Mouse (Mus musculus) frontal cortex, postnatal 10 days (tissue): ENCODE measurements at regions not wholly inside any gene's neighbourhood (a gene's known extent, or its start where the extent isn't known, plus 50 kb on each side); places are given as distances from the start of the nearest gene placed in this dataset.

Experiments used
- DNase-seq, 2 experiments: peaks; one replicate each; pipeline ENCODE4 v3.0.0; 2022; ENCODE audit warnings: low spot score in 2 of 2, mixed read lengths in 1 of 2

GRCm38 (mm10) chr5:120313984-120314383 lies 117.5 kb upstream of the Lhx5 start:
- DNase-seq = no peak

DNA sequence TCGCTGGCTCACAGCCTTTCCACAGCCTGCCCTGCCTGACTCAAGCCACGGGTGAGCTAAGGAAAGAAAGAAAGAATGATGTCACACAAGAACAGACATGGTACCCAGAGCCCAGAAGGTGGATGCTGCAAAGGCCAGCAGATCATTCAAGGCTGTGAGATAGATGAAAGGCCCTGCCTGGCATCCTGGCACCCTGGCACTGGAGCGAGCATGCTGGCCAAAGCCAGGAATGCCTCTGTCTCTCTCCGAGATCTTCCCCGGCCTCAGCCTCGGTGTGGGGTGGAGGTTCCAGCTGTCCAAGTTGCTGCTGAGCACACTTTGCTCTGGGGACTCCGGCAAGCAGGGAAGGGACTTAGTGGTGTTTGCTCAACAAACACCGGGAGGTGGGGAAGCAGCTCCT lies 116.4 kb upstream of the Lhx5 start:
- no peak for DNase-seq

DNA sequence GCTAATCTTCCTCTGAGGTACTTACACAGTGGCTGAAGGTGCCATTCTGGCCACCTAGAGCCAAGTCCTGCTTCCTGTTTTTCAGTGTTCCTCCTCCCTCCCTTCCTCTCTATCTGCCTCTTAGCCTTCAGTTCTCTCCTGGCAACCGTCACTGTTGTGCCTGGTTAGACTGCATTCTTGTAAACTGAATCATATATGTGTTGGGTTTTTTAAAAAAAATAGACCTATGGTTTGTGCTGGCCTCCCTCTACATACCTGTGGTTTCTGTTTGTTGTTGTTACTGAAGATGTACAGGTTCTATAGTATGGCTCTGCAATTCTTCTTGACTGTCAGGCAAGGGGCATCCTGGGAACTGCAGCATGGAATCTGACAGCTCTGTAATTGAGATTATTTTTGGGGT lies 112.5 kb upstream of the Lhx5 start:
- no peak for DNase-seq

- no peak for DNase-seq
These were observed 109.3 kb upstream of the Lhx5 start for GRCm38 (mm10) chr5:120322031-120322731.

GRCm38 (mm10) chr5:120322732-120323316 lies 108.7 kb upstream of the Lhx5 start:
- DNase-seq = no peak

DNA sequence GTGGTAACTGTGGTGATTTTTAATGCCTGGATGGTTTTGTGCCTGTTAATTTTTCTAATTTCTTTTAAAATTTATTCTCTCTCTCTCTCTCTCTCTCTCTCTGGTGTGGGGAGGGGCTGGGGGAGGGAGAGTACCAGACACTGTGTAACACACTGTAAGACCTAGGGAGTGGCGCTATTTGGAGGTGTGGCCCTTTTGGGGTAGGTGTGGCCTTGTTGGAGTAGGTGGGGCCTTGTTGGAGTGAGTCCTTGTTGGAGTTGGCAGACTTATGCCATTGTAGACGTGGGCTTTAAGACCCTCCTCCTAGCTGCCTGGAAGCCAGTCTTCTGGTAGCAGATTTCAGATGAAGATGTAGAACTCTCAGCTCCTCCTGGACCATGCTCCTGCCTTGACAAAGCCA lies 107.4 kb upstream of the Lhx5 start:
- DNase-seq = no peak

DNA sequence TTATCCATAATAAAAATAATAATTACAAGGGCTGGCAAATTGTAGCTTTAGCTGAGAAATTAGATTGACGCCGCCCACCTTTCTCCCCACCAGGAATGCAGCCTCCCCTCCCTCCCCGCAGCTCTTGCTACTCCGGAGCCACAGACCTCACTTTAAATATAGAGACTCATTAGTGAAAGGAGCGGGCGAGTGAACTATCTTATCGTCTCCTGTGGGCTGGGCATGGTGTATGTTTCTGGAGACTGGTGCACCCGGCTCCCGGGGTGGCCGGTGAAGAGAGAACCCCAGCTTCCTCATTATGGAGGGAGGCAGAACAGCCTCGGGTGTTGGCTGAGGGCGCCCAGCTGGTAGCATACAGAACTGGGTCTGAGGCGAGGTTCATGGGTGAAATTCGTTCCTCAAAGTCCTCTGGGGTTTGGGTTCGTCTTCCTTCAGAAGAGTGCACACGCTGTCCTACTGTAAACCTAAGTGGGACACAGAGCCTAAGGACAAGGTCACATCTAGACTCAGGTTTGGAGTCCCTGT lies 106.1 kb upstream of the Lhx5 start:
- DNase-seq = no peak

DNA sequence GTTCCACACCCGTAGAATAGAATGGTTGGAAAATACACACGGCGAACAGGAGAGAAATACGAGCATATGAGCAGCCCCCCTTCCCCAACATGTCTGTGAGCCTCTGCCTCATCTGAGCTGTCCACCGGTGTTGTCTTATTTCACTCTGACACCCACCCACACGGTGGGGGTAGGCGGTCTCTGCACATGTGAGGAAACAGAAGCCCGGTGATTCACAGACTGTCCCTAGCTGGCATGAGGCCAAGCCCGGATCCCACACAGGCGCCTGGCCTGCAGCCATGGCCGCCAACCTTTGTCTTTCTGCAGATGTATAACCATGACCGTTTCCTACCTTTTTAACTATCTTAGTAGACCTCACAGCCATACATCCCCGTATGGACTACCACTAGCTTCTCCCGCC lies 99.5 kb upstream of the Lhx5 start:
- peak in 1 of 2 experiments; percentile 27 for DNase-seq

DNA sequence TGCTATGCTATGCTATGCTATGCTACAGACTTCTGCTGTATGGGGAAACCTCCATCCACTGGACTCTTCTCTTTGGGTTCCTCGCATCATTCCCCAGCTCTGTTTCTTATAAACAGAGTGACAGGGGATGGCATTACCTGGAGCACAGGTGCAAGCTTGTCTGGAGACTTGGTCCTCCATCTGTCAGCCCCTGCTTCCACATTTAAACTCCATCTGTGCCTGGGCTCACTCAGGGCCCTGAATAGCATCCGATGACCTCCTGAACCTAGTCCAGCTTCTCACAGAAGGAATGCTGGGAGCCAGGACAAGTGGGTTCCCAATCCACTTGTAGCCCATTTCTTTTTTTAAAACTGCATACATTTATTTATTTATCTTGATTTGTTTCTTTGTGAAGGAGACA lies 92.3 kb upstream of the Lhx5 start:
- DNase-seq = no peak

- DNase-seq = no peak
These were observed 90.7 kb upstream of the Lhx5 start for GRCm38 (mm10) chr5:120340696-120341231.

GRCm38 (mm10) chr5:120350461-120350860 lies 81.0 kb upstream of the Lhx5 start:
- DNase-seq = no peak

GRCm38 (mm10) chr5:120351827-120352226 lies 79.7 kb upstream of the Lhx5 start:
- no peak for DNase-seq

- DNase-seq = no peak
These were observed 77.8 kb upstream of the Lhx5 start for GRCm38 (mm10) chr5:120353657-120354056.

DNA sequence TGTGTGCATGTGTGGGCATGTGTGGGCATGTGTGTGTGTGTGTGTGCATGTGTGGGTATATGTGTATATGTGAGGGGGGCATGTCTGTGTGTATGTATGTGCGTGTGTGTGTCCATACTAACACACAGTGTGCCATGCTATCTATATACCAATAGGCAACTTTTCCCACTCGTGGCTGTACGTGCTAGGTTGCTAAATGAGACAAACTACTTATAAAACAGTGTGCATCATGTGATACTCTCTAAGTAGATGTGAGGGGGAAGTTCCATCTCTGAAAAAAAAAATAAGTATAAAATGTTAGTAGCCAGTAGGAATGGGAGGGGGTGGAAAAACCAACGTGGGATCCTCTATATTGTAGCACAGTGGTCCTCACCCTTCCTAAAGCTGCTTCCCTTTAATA lies 74.5 kb upstream of the Lhx5 start:
- no peak for DNase-seq

DNA sequence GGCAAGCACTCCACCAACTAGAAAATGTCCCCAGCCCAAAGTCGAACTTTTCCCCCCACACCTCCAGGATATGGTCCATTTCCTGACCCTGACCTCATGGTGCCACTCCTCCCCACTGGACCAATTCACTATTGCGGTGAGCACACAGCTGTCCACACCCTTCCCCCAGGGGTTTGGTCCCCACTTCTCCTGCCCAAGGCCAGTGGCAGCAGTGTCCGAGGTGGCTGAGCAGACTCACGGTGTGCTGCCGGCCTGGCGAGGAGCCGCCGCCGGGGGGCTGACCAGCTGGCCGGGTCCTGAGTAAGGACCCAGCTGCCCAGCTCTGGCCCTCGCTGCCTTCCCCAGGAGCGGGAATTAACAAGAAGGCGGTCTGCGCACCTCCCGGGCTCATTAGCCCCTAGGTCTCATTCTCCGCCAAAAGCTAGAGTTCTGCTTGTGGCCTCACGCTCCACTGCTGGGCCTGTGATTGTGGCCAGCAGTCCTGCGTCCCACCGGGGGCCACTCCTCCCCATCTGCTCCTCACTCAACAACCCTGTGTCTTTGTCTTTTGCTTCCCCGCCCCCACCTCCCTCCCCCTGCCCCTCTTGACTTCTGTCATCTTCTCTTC lies 73.3 kb upstream of the Lhx5 start:
- DNase-seq = no peak

DNA sequence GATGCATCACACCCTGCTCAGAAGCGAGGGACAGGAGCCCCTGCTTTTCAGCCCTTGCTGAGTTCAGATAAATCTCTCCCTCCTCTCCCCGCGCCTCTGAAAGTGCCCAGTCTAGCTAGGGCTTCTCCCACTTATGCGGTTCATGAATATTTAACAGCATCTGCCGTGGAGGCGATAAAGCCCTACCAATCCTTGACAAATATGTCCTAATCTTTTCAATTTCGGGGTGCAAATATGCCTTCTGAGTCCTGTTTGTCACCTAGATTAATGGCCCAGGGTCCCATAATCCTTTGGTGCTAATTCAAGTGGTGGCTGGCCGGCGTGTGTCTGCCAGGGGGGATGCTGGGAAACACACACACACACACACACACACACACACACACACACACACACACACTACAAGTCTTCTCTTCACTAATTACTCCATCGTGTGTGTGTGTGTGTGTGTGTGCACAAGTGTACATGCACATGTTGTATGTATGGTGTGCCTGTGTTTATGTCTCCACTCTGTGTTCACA lies 65.5 kb upstream of the Lhx5 start:
- no peak for DNase-seq

- DNase-seq = no peak
These were observed 62.7 kb upstream of the Lhx5 start for GRCm38 (mm10) chr5:120368797-120369196.

- DNase-seq = no peak
These were observed 60.2 kb upstream of the Lhx5 start for GRCm38 (mm10) chr5:120371176-120371819.

DNA sequence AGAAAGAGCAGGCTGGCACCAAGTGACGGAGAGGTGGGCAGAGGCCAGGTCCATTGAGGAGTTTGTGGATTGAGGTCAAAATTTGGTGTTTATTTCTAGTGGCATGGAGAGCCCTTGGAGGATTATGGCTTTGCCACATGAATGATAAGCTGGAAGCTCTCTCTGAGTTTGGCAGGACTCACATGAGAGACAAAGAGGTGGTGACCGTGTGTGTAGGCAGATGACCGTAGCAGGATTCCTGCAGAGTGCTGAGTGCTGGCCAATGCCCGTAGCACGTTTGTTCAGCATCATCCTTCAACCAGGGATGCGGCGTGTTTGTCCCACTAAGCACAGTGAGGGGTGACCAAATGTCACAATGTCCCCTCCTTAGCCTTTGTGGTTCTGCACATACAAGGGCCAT lies 58.1 kb upstream of the Lhx5 start:
- DNase-seq = no peak
